Mouse (Mus musculus) MEL (cell line): ENCODE results near the gene Stk10. TPM values are rescaled to one million over a fixed set of nuclear protein-coding genes. Genes with fewer than 3 reads are reported as not detected.

Experiments used
- DNase-seq: peaks from one replicate; pipeline ENCODE4 v3.0.0; 2011; ENCODE audit warnings: low read depth, low spot score
- H3K27ac ChIP-seq: 2 replicates; pipeline ENCODE4 v1.5.1; 2012; ENCODE audit warnings: low read depth, mild to moderate bottlenecking, control low read depth, low read length, moderate library complexity; ENCODE audit not compliant: control insufficient read depth
- H3K27me3 ChIP-seq, 2 experiments: fragments of 150-350 bp in 1 of 2; sonication (generic) in 1 of 2; 2 replicates each; pipeline ENCODE4 v1.6.1; 2012; ENCODE audit warnings: low read length in 2 of 2, mild to moderate bottlenecking in 2 of 2, improper control_type of control experiment in 1 of 2, moderate library complexity in 1 of 2; ENCODE audit not compliant: insufficient read depth in 2 of 2, control insufficient read depth in 1 of 2
- H3K36me3 ChIP-seq, 2 experiments: 2 replicates each; pipeline ENCODE4 v1.6.1; 2012 to 2014; ENCODE audit warnings: low read length in 2 of 2, improper control_type of control experiment in 1 of 2, inconsistent platforms in 1 of 2, mild to moderate bottlenecking in 1 of 2; ENCODE audit not compliant: insufficient read depth in 2 of 2, control insufficient read depth in 1 of 2
- H3K4me1 ChIP-seq, 2 experiments: fragments of 150-350 bp in 1 of 2; sonication (generic) in 1 of 2; 2 replicates each; pipeline ENCODE4 v1.6.1; 2012; ENCODE audit warnings: low read length in 2 of 2, improper control_type of control experiment in 1 of 2, mild to moderate bottlenecking in 1 of 2; ENCODE audit not compliant: insufficient read depth in 2 of 2, control insufficient read depth in 1 of 2
- H3K4me3 ChIP-seq, 2 experiments: fragments of 150-350 bp in 1 of 2; sonication (generic) in 1 of 2; 2 replicates each; pipeline ENCODE4 v1.5.1; 2012; ENCODE audit warnings: low read depth in 2 of 2, low read length in 2 of 2, mild to moderate bottlenecking in 2 of 2, moderate library complexity in 2 of 2, control low read depth in 1 of 2, improper control_type of control experiment in 1 of 2; ENCODE audit not compliant: control insufficient read depth in 1 of 2, insufficient read depth in 1 of 2
- H3K79me2 ChIP-seq: 2 replicates; pipeline ENCODE4 v1.6.1; 2012; ENCODE audit warnings: mild to moderate bottlenecking, low read length, moderate library complexity; ENCODE audit not compliant: control insufficient read depth, poor library complexity, insufficient read depth
- H3K9ac ChIP-seq: 2 replicates; pipeline ENCODE4 v1.6.1; 2012; ENCODE audit warnings: low read depth, mild to moderate bottlenecking, control low read depth, low read length, moderate library complexity; ENCODE audit not compliant: control insufficient read depth, poor library complexity, severe bottlenecking
- H3K9me3 ChIP-seq: fragments of 150-350 bp; sonication (generic); replicated peaks from 2 replicates; pipeline ENCODE4 v1.6.1; 2012; ENCODE audit warnings: mild to moderate bottlenecking, low read length, improper control_type of control experiment, moderate library complexity; ENCODE audit not compliant: insufficient read depth
- CHD2 ChIP-seq: IDR thresholded peaks from 2 replicates; pipeline ENCODE4 v1.6.1; 2011; ENCODE audit warnings: low read length, improper control_type of control experiment
- ELF1 ChIP-seq: IDR thresholded peaks from 2 replicates; pipeline ENCODE4 v1.6.1; 2014; ENCODE audit warnings: low read depth, mild to moderate bottlenecking, inconsistent platforms, low read length, improper control_type of control experiment, moderate library complexity
- EP300 ChIP-seq, 2 experiments: IDR thresholded peaks; 2 replicates each; pipeline ENCODE4 v1.6.1; 2011; ENCODE audit warnings: improper control_type of control experiment in 2 of 2, low read length in 2 of 2, low read depth in 1 of 2, mild to moderate bottlenecking in 1 of 2
- ETS1 ChIP-seq: IDR thresholded peaks from 2 replicates; pipeline ENCODE4 v1.6.1; 2012; ENCODE audit warnings: low read depth, mild to moderate bottlenecking, inconsistent platforms, low read length, improper control_type of control experiment, moderate library complexity
- GABPA ChIP-seq: IDR thresholded peaks from 2 replicates; pipeline ENCODE4 v1.6.1; 2012; ENCODE audit warnings: low read depth, mild to moderate bottlenecking, inconsistent platforms, low read length, improper control_type of control experiment, moderate library complexity
- JUND ChIP-seq: IDR thresholded peaks from 2 replicates; pipeline ENCODE4 v1.6.1; 2011; ENCODE audit warnings: low read depth, mild to moderate bottlenecking, improper control_type of control experiment, low read length
- MAFK ChIP-seq: IDR thresholded peaks from 2 replicates; pipeline ENCODE4 v1.6.1; 2011; ENCODE audit warnings: low read depth, mild to moderate bottlenecking, low read length, improper control_type of control experiment, borderline replicate concordance
- MAX ChIP-seq: IDR thresholded peaks from 2 replicates; pipeline ENCODE4 v1.6.1; 2011; ENCODE audit warnings: low read length, improper control_type of control experiment
- MEF2A ChIP-seq: IDR thresholded peaks from 2 replicates; pipeline ENCODE4 v1.6.1; 2014; ENCODE audit warnings: low read depth, mild to moderate bottlenecking, inconsistent platforms, low read length, improper control_type of control experiment; ENCODE audit not compliant: poor library complexity, insufficient replicate concordance, severe bottlenecking; ENCODE audit errors: extremely low read depth
- MXI1 ChIP-seq: IDR thresholded peaks from 2 replicates; pipeline ENCODE4 v1.6.1; 2011; ENCODE audit warnings: mild to moderate bottlenecking, low read depth, low read length, improper control_type of control experiment
- MYB ChIP-seq: IDR thresholded peaks from 2 replicates; pipeline ENCODE4 v1.6.1; 2011; ENCODE audit warnings: mild to moderate bottlenecking, low read depth, low read length, improper control_type of control experiment
- MYC ChIP-seq: IDR thresholded peaks from 2 replicates; pipeline ENCODE4 v1.6.1; 2011; ENCODE audit warnings: low read depth, mild to moderate bottlenecking, low read length, improper control_type of control experiment, moderate library complexity
- NRF1 ChIP-seq: IDR thresholded peaks from 2 replicates; pipeline ENCODE4 v1.6.1; 2014; ENCODE audit warnings: low read depth, mild to moderate bottlenecking, inconsistent platforms, low read length, improper control_type of control experiment, moderate library complexity; ENCODE audit not compliant: poor library complexity, insufficient read depth, severe bottlenecking
- SIN3A ChIP-seq: IDR thresholded peaks from 2 replicates; pipeline ENCODE4 v1.6.1; 2012; ENCODE audit warnings: low read length, improper control_type of control experiment, inconsistent platforms
- SMC3 ChIP-seq: IDR thresholded peaks from 2 replicates; pipeline ENCODE4 v1.6.1; 2011; ENCODE audit warnings: low read depth, low read length, improper control_type of control experiment
- TCF12 ChIP-seq: IDR thresholded peaks from 2 replicates; pipeline ENCODE4 v1.6.1; 2014; ENCODE audit warnings: low read depth, mild to moderate bottlenecking, inconsistent platforms, low read length, improper control_type of control experiment, moderate library complexity
- UBTF ChIP-seq: IDR thresholded peaks from 2 replicates; pipeline ENCODE4 v1.6.1; 2012; ENCODE audit warnings: low read depth, mild to moderate bottlenecking, inconsistent platforms, low read length, improper control_type of control experiment, moderate library complexity, borderline replicate concordance; ENCODE audit not compliant: insufficient read depth
- USF1 ChIP-seq: IDR thresholded peaks from 2 replicates; pipeline ENCODE4 v1.6.1; 2014; ENCODE audit warnings: low read depth, mild to moderate bottlenecking, inconsistent platforms, low read length, improper control_type of control experiment, moderate library complexity
- USF2 ChIP-seq, 2 experiments: IDR thresholded peaks; 2 replicates each; pipeline ENCODE4 v1.6.1; 2011 to 2012; ENCODE audit warnings: improper control_type of control experiment in 2 of 2, low read length in 2 of 2, borderline replicate concordance in 1 of 2, inconsistent platforms in 1 of 2, low read depth in 1 of 2, mild to moderate bottlenecking in 1 of 2; ENCODE audit not compliant: insufficient read depth in 1 of 2
- ZNF384 ChIP-seq: IDR thresholded peaks from 2 replicates; pipeline ENCODE4 v1.6.1; 2012; ENCODE audit warnings: low read depth, mild to moderate bottlenecking, inconsistent platforms, low read length, improper control_type of control experiment
- polyA plus RNA-seq, 2 experiments: library from polyadenylated mRNA; stranded (reverse) in 1 of 2; unstranded in 1 of 2; fragments of >175 nt in 1 of 2; fragments of >200 nt in 1 of 2; gene quantifications; 2 replicates each; pipeline versions ENCODE4 v1.2.1 to v1.2.4; 2012; ENCODE audit warnings: low replicate concordance in 2 of 2, low read depth in 1 of 2; ENCODE audit not compliant: insufficient read length in 2 of 2, insufficient read depth in 1 of 2, missing spikeins in 1 of 2
- total RNA-seq: library from RNA; depleted of rRNA; stranded (reverse); fragments of 300-350 nt; gene quantifications from 2 replicates; pipeline ENCODE4 v1.2.3, GENCODE M21; 2012

Stk10 gene
- total and polyA plus RNA-seq, 3 experiments = 10.8 to 14.4 TPM; not detected in 1

- TF ChIP-seq CHD2 = no peak; the same call in 1 of the 2 replicates
- TF ChIP-seq MXI1 = peak; percentile 65
- peak; percentile 75 for TF ChIP-seq SIN3A
- no peak for TF ChIP-seq USF2 (IDR thresholded peaks at IDR 0.05; ENCODE audit: borderline replicate concordance in 1 of 2, insufficient read depth in 1 of 2, low read depth in 1 of 2, low read length in 2 of 2)
- 0 out of 2 replicates have a peak, but pooled peaks have one; percentile 31 for TF ChIP-seq JUND
- no peak for TF ChIP-seq USF1
- no peak; the same call in 1 of the 2 replicates for TF ChIP-seq ELF1
- TF ChIP-seq ZNF384 = no peak
- TF ChIP-seq MYB = no peak
- TF ChIP-seq MAFK = no peak
- peak in 1 of 2 experiments; percentile 50; a peak in 3 of 4 replicates for TF ChIP-seq EP300 (IDR thresholded peaks at IDR 0.05; ENCODE audit: low read depth in 1 of 2, low read length in 2 of 2)
- peak; percentile 76; the same call in 1 of the 2 replicates for TF ChIP-seq MYC
- TF ChIP-seq ETS1 = peak; percentile 73
- no peak for TF ChIP-seq SMC3
- TF ChIP-seq NRF1 = no peak
- no peak; the same call in 1 of the 2 replicates for TF ChIP-seq TCF12
- TF ChIP-seq UBTF = no peak
- TF ChIP-seq GABPA = no peak
Observed at GRCm38 (mm10) chr11:32644010-32644409, 110.9 kb downstream of the Stk10 start (continued).

GRCm38 (mm10) chr11:32647265-32647664, 114.2 kb downstream of the Stk10 start:
- H3K27ac ChIP-seq = no peak overlapping the region
- DNase-seq = peak; percentile 61
- peaks cover 0 to 43% of the 10 kb centered on the region in 2 experiments; a peak in 2 of 4 replicates for H3K36me3 ChIP-seq
- H3K9ac ChIP-seq = no peak overlapping the region
- H3K79me2 ChIP-seq = peaks cover 81% of the 10 kb centered on the region
- no peak overlapping the region for H3K4me3 ChIP-seq
- no peaks in the 10 kb centered on the region for H3K9me3 ChIP-seq
- peaks cover 9 to 23% of the 10 kb centered on the region in 2 experiments for H3K4me1 ChIP-seq
- H3K27me3 ChIP-seq = no peaks in the 10 kb centered on the region
- no peak for TF ChIP-seq UBTF
- TF ChIP-seq EP300 (IDR thresholded peaks at IDR 0.05; ENCODE audit: low read depth in 1 of 2, low read length in 2 of 2) = peak in 1 of 2 experiments; percentile 45; a peak in 1 of 4 replicates
- no peak for TF ChIP-seq MXI1
- peak; percentile 17; the same call in 1 of the 2 replicates for TF ChIP-seq ETS1
- no peak for TF ChIP-seq MAX
- TF ChIP-seq MEF2A = 0 out of 2 replicates have a peak, but pooled peaks have one; percentile 40
